Mouse (Mus musculus) skeletal muscle tissue, postnatal 0 days (tissue): ENCODE results near the gene Aif1. TPM values are rescaled to one million over a fixed set of nuclear protein-coding genes. Genes with fewer than 3 reads are reported as not detected.

ENCODE experiments used
- microRNA-seq, 2 experiments: library from miRNA; unstranded; fragments of <30 nt; microRNA quantifications; one replicate each; pipeline ENCODE4; 2016
- polyA plus RNA-seq: library from polyadenylated mRNA; unstranded; fragments of >200 nt; fragmentation: Nextera tagmentation; extraction: Ambion mirVana; gene quantifications from 2 replicates; pipeline ENCODE4 v1.2.1, GENCODE M21; 2015

Gene Aif1
- 11.0 and 18.3 TPM in 2 replicates for polyA plus RNA-seq

GRCm38 (mm10) chr17:35175968-35176367 lies at the start of gene Aif1:
Gene Aif1, minus strand, starts transcription at chr17:35176068.

GRCm38 (mm10) chr17:35220156-35220952 lies 44.5 kb upstream of the Aif1 start, which contains the start of gene Gm16181:
Gene Gm16181, plus strand, starts transcription at chr17:35220834.

GRCm38 (mm10) chr17:35204494-35205379 lies 28.9 kb upstream of the Aif1 start, which contains the start of gene Lta:
Gene Lta, minus strand, starts transcription at chr17:35205351.

GRCm38 (mm10) chr17:35201787-35202186 lies 25.9 kb upstream of the Aif1 start, which contains the start of gene Tnf:
Gene Tnf, minus strand, starts transcription at chr17:35202007.

GRCm38 (mm10) chr17:35193881-35194843 lies 18.3 kb upstream of the Aif1 start, which contains the start of gene Ltb:
Gene Ltb, plus strand, starts transcription at chr17:35194439.

GRCm38 (mm10) chr17:35187959-35188610 lies 12.2 kb upstream of the Aif1 start, which contains the start of gene Lst1:
Gene Lst1, minus strand, starts transcription at chr17:35188439.

GRCm38 (mm10) chr17:35164568-35165450 lies 11.1 kb downstream of the Aif1 start, which contains the start of gene Prrc2a:
Gene Prrc2a, minus strand, starts transcription at chr17:35164897.

GRCm38 (mm10) chr17:35134801-35135590 lies 40.9 kb downstream of the Aif1 start, which contains the start of gene Bag6:
Gene Bag6, plus strand, starts transcription at chr17:35135178.

GRCm38 (mm10) chr17:35131500-35132173 lies 44.2 kb downstream of the Aif1 start, which contains the start of gene Apom:
Gene Apom, minus strand, starts transcription at chr17:35132050.

GRCm38 (mm10) chr17:35126206-35126611 lies 49.7 kb downstream of the Aif1 start, which contains the start of gene D17H6S53E:
Gene D17H6S53E, plus strand, starts transcription at chr17:35126373.

GRCm38 (mm10) chr17:35121871-35122303 lies 54.0 kb downstream of the Aif1 start, which contains the start of gene Csnk2b:
Gene Csnk2b, minus strand, starts transcription at chr17:35122053.

GRCm38 (mm10) chr17:35121143-35121799 lies 54.6 kb downstream of the Aif1 start, which contains the start of gene Gpank1:
Gene Gpank1, plus strand, starts transcription at chr17:35121455.

Small RNA genes within 50 kb of the gene (microRNA-seq; reads per million reads assigned to microRNA genes)
- gene Mir6973a (0 reads per million in 2 experiments), gene Mir6974 (0 reads per million in 2 experiments)

Other genes starting within 250 kb of the Aif1 start
- 12.8 and 14.9 TPM in 2 replicates for gene Neu1, start 244.8 kb downstream of the Aif1 start, polyA plus RNA-seq
- 0.12 and 0.27 TPM in 2 replicates for gene Hspa1b, start 216.8 kb downstream of the Aif1 start, polyA plus RNA-seq
- 0.32 TPM in 1 of 2 replicates, not detected in the other for gene Gm20481, start 206.2 kb downstream of the Aif1 start, polyA plus RNA-seq
- 2.5 and 3.8 TPM in 2 replicates for gene Hspa1a, start 203.9 kb downstream of the Aif1 start, polyA plus RNA-seq
- gene Hspa1l, start 203.4 kb downstream of the Aif1 start, polyA plus RNA-seq = 2.7 and 2.8 TPM in 2 replicates
- gene Lsm2, start 194.2 kb downstream of the Aif1 start, polyA plus RNA-seq = 54.1 and 55.4 TPM in 2 replicates
- 27.6 and 32.6 TPM in 2 replicates for gene Vars, start 175.1 kb downstream of the Aif1 start, polyA plus RNA-seq
- gene Vwa7, start 159.5 kb downstream of the Aif1 start, polyA plus RNA-seq = 0.46 and 0.53 TPM in 2 replicates
- 10.6 and 11.5 TPM in 2 replicates for gene Sapcd1, start 148.1 kb downstream of the Aif1 start, polyA plus RNA-seq
- 2.2 and 3.5 TPM in 2 replicates for gene Msh5, start 129.3 kb downstream of the Aif1 start, polyA plus RNA-seq
- 115 and 138 TPM in 2 replicates for gene Clic1, start 126.1 kb downstream of the Aif1 start, polyA plus RNA-seq
- gene Ddah2, start 117.0 kb downstream of the Aif1 start, polyA plus RNA-seq = 144 and 157 TPM in 2 replicates
- 11.3 TPM in 1 of 2 replicates, not detected in the other for gene Ly6g6c, start 110.7 kb downstream of the Aif1 start, polyA plus RNA-seq
- gene Mpig6b, start 109.9 kb downstream of the Aif1 start, polyA plus RNA-seq = 0.08 and 0.30 TPM in 2 replicates
- 2.1 TPM in 1 of 2 replicates, not detected in the other for gene Ly6g6e, start 99.2 kb downstream of the Aif1 start, polyA plus RNA-seq
- 0.49 and 1.2 TPM in 2 replicates for gene Ly6g6d, start 98.0 kb downstream of the Aif1 start, polyA plus RNA-seq
- gene Ly6g6f, start 90.5 kb downstream of the Aif1 start, polyA plus RNA-seq = 0.11 and 0.29 TPM in 2 replicates
- 87.8 and 89.8 TPM in 2 replicates for gene Abhd16a, start 86.8 kb downstream of the Aif1 start, polyA plus RNA-seq
- gene Ly6g5c, start 67.8 kb downstream of the Aif1 start, polyA plus RNA-seq = 0.38 TPM in 1 of 2 replicates, not detected in the other
- gene Ly6g5b, start 60.6 kb downstream of the Aif1 start, polyA plus RNA-seq = 0.22 and 0.37 TPM in 2 replicates
- 8.4 and 9.1 TPM in 2 replicates for gene Gpank1, start 54.6 kb downstream of the Aif1 start, polyA plus RNA-seq
- 203 and 204 TPM in 2 replicates for gene Csnk2b, start 54.0 kb downstream of the Aif1 start, polyA plus RNA-seq
- gene D17H6S53E, start 49.7 kb downstream of the Aif1 start, polyA plus RNA-seq = 10.6 and 11.8 TPM in 2 replicates
- gene Apom, start 44.0 kb downstream of the Aif1 start, polyA plus RNA-seq = 0.30 and 0.81 TPM in 2 replicates
- 39.5 and 42.1 TPM in 2 replicates for gene Bag6, start 40.9 kb downstream of the Aif1 start, polyA plus RNA-seq
- 51.8 and 55.0 TPM in 2 replicates for gene Prrc2a, start 11.2 kb downstream of the Aif1 start, polyA plus RNA-seq
- gene Lst1, start 12.4 kb upstream of the Aif1 start, polyA plus RNA-seq = 14.2 and 24.5 TPM in 2 replicates
- gene Ltb, start 18.4 kb upstream of the Aif1 start, polyA plus RNA-seq = 1.3 and 2.2 TPM in 2 replicates
- 0.49 and 0.74 TPM in 2 replicates for gene Tnf, start 25.9 kb upstream of the Aif1 start, polyA plus RNA-seq
- gene Lta, start 29.3 kb upstream of the Aif1 start, polyA plus RNA-seq = 0.12 and 0.24 TPM in 2 replicates
- 0.40 and 0.83 TPM in 2 replicates for gene Gm16181, start 44.8 kb upstream of the Aif1 start, polyA plus RNA-seq
- 3.3 and 3.9 TPM in 2 replicates for gene Atp6v1g2, start 57.6 kb upstream of the Aif1 start, polyA plus RNA-seq
- 8.5 and 8.8 TPM in 2 replicates for gene Nfkbil1, start 59.7 kb upstream of the Aif1 start, polyA plus RNA-seq
- 131 and 157 TPM in 2 replicates for gene Ddx39b, start 65.7 kb upstream of the Aif1 start, polyA plus RNA-seq
- 113 and 180 TPM in 2 replicates for gene H2-D1, start 86.7 kb upstream of the Aif1 start, polyA plus RNA-seq
- gene H2-Q1, start 144.3 kb upstream of the Aif1 start, polyA plus RNA-seq = not detected in 2 replicates
- gene H2-Q2, start 166.2 kb upstream of the Aif1 start, polyA plus RNA-seq = not detected in 2 replicates
- 2.4 and 3.8 TPM in 2 replicates for gene H2-Q4, start 203.5 kb upstream of the Aif1 start, polyA plus RNA-seq
- gene H2-Q6, start 248.8 kb upstream of the Aif1 start, polyA plus RNA-seq = 0.49 and 0.79 TPM in 2 replicates